Mouse (Mus musculus) skeletal muscle tissue, adult 2 months (tissue): Measurements from ENCODE around the gene A630010A05Rik.
"Not testable (repeated sequence)": the region's sequence is repeated elsewhere in the genome, so short reads cannot be mapped to it uniquely, and the experiment has no call there.

Experiments
- DNase-seq: peaks from one replicate; pipeline ENCODE4 v3.0.0-alpha.2; 2012; ENCODE audit warnings: low read depth, low spot score

The A630010A05Rik gene

DNA sequence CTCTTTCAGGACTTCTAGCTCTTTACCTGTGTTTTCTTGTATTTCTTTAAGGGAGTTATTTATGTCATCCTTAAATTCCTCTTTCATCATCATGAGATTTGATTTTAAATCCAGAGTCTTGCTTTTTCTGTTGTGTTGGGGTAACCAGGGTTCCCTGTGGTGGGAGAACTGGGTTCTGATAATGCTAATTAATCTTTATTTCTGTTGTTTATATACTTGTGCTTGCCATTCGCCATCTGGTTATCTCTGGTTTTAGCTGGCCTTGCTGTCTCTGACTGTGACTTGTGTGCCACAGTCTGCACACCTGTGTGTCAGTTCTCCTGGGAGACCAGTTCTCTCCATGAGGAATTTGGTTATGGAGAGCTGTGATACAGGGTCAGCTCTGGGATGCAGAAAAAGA, at the start of gene A630010A05Rik:
A630010A05Rik (plus strand) TSS at position 301 of the 400 bp plus-strand sequence.
- no peak for DNase-seq

GRCm38 (mm10) chr16:14535766-14536165, 26.4 kb upstream of the A630010A05Rik start:
- DNase-seq = no peak

- DNase-seq = not testable (repeated sequence)
These were observed 4.9 kb upstream of the A630010A05Rik start for GRCm38 (mm10) chr16:14557191-14557590.
